Mouse (Mus musculus) lung, embryonic 16.5 days (tissue): Measurements from ENCODE around the gene Nlgn1. TPM values are rescaled to one million over a fixed set of nuclear protein-coding genes. Genes with fewer than 3 reads are reported as not detected.

Experiments
- ATAC-seq: fragments of 200-750 bp; cut with Nextera tagmentation; 2 replicates; pipeline ENCODE4 v1.8.0; 2017; ENCODE audit warnings: low read depth, mild to moderate bottlenecking, moderate library complexity
- H3K27ac ChIP-seq: fragments of 300-500 bp; sonication (generic); 2 replicates; pipeline ENCODE4 v1.5.1; 2014; ENCODE audit warnings: mild to moderate bottlenecking, control low read depth, low read length
- H3K27me3 ChIP-seq: fragments of 300-500 bp; sonication (generic); 2 replicates; pipeline ENCODE4 v1.6.1; 2014; ENCODE audit warnings: low read depth, low read length, mixed read lengths; ENCODE audit not compliant: control insufficient read depth, insufficient read depth
- H3K36me3 ChIP-seq: fragments of 300-500 bp; sonication (generic); 2 replicates; pipeline ENCODE4 v1.6.1; 2014; ENCODE audit warnings: low read length; ENCODE audit not compliant: control insufficient read depth, insufficient read depth
- H3K4me1 ChIP-seq: fragments of 300-500 bp; sonication (generic); replicated peaks from 2 replicates; pipeline ENCODE4 v1.6.1; 2014; ENCODE audit warnings: low read length, mixed read lengths; ENCODE audit not compliant: control insufficient read depth, insufficient read depth
- H3K4me2 ChIP-seq: fragments of 300-500 bp; sonication (generic); 2 replicates; pipeline ENCODE4 v1.6.1; 2014; ENCODE audit warnings: low read depth, low read length, control low read depth
- H3K4me3 ChIP-seq: fragments of 300-500 bp; sonication (generic); 2 replicates; pipeline ENCODE4 v1.5.1; 2014; ENCODE audit warnings: mild to moderate bottlenecking, low read length, control low read depth
- H3K9ac ChIP-seq: fragments of 300-500 bp; sonication (generic); 2 replicates; pipeline ENCODE4 v1.6.1; 2014; ENCODE audit warnings: low read length, control low read depth
- H3K9me3 ChIP-seq: fragments of 300-500 bp; sonication (generic); 2 replicates; pipeline ENCODE4 v1.6.1; 2016; ENCODE audit warnings: low read length; ENCODE audit not compliant: control insufficient read depth
- WGBS: fragments of 180-500 bp; shearing (Covaris S2); extraction: QIAGEN DNeasy Blood & Tissue Kit; methylation state at CpG from one replicate; pipeline ENCODE4 v1.1.7; 2014; 5-methylcytosine and 5-hydroxymethylcytosine counted together
- polyA plus RNA-seq: library from polyadenylated mRNA; unstranded; fragments of >200 nt; fragmentation: Nextera tagmentation; extraction: Ambion mirVana; gene quantifications from 2 replicates; pipeline ENCODE4 v1.2.1, GENCODE M21; 2015

Nlgn1 gene
- polyA plus RNA-seq, 1 experiment from 2014 or later = 1.0 TPM

- H3K4me1 ChIP-seq = no peaks in the 10 kb centered on the region
- no peak overlapping the region for H3K4me3 ChIP-seq
- no peaks in the 10 kb centered on the region for H3K36me3 ChIP-seq
- ATAC-seq = no peak
- no peaks in the 10 kb centered on the region for H3K27me3 ChIP-seq
- H3K9ac ChIP-seq = no peak overlapping the region
- no peak overlapping the region for H3K4me2 ChIP-seq
- H3K9me3 ChIP-seq = no peaks in the 10 kb centered on the region
- 69% methylated on average over 2 of the region's 2 CpGs for WGBS
- H3K27ac ChIP-seq = no peak overlapping the region
These were observed 668.8 kb downstream of the Nlgn1 start for GRCm38 (mm10) chr3:25663464-25663863.

- H3K4me1 ChIP-seq = no peaks in the 10 kb centered on the region
- ATAC-seq = no peak
These were observed 672.0 kb downstream of the Nlgn1 start for GRCm38 (mm10) chr3:25660285-25660684.

DNA sequence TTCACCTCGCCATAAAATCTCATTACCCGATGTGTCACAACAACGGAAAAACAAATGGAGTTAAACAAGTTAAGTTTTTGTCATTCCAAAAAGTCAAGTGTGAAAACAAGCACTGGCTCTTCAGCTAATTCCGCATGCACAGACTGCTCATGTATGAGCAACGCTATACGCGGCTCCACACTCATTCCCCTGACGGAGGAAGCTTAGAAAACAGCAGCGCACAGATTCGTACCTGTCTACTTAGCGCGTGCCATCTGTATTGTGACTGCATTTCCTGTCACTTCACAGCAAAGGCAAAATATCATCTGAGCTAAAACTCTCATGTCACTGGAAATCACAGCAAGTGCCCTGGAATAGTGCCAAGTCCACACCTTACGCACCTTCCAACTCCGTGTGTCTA is 674.3 kb downstream of the Nlgn1 start:
- H3K4me2 ChIP-seq = no peak overlapping the region
- no peaks in the 10 kb centered on the region for H3K36me3 ChIP-seq
- no peak overlapping the region for H3K27ac ChIP-seq
- WGBS = 88% methylated on average over 14 of the region's 14 CpGs
- no peak overlapping the region for H3K9ac ChIP-seq
- no peaks in the 10 kb centered on the region for H3K9me3 ChIP-seq
- H3K4me3 ChIP-seq = no peak overlapping the region
- ATAC-seq = no peak
- no peaks in the 10 kb centered on the region for H3K4me1 ChIP-seq
- no peaks in the 10 kb centered on the region for H3K27me3 ChIP-seq

More at GRCm38 (mm10) chr3:25660285-25660684, 672.0 kb downstream of the Nlgn1 start:
- Histone ChIP-seq H3K9me3 (no peaks in the 10 kb centered on the region), H3K27me3 (no peaks in the 10 kb centered on the region), H3K4me3 (no peak overlapping the region), H3K4me2 (no peak overlapping the region), H3K27ac (no peak overlapping the region), H3K9ac (no peak overlapping the region), H3K36me3 (no peaks in the 10 kb centered on the region)
- WGBS = 87% methylated on average over 3 of the region's 3 CpGs

GRCm38 (mm10) chr3:25657074-25657473 is 675.2 kb downstream of the Nlgn1 start:
- H3K27ac ChIP-seq = no peak overlapping the region
- H3K36me3 ChIP-seq = no peaks in the 10 kb centered on the region
- H3K27me3 ChIP-seq = no peaks in the 10 kb centered on the region
- ATAC-seq = no peak
- 93% methylated on average over 11 of the region's 11 CpGs for WGBS
- H3K4me2 ChIP-seq = no peak overlapping the region
- no peaks in the 10 kb centered on the region for H3K9me3 ChIP-seq
- H3K9ac ChIP-seq = no peak overlapping the region
- no peaks in the 10 kb centered on the region for H3K4me1 ChIP-seq
- no peak overlapping the region for H3K4me3 ChIP-seq

DNA sequence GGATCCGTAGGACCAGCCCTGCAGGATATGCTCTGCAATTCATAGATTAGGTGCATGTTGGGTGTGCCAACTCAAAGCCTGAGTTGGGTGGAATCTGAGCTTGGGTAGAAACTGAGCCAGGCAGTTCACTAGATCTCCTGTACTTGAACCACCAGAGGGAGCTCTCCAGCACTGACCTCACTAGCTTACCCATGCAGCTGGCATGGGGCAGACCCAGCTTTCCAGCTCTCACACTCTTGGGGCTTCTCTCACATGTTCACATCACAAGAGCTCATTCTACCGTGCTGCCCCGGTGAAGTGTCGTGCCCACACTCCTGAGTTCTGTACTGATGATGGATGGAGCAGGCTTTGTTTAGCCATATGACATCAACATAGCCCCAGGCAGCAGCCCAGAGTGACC is 679.2 kb downstream of the Nlgn1 start:
- no peak overlapping the region for H3K27ac ChIP-seq
- no peak overlapping the region for H3K4me2 ChIP-seq
- H3K36me3 ChIP-seq = no peaks in the 10 kb centered on the region
- H3K9me3 ChIP-seq = no peaks in the 10 kb centered on the region
- ATAC-seq = no peak
- H3K27me3 ChIP-seq = no peaks in the 10 kb centered on the region
- no peak overlapping the region for H3K4me3 ChIP-seq
- 64% methylated on average over 4 of the region's 4 CpGs for WGBS
- no peaks in the 10 kb centered on the region for H3K4me1 ChIP-seq
- H3K9ac ChIP-seq = no peak overlapping the region

DNA sequence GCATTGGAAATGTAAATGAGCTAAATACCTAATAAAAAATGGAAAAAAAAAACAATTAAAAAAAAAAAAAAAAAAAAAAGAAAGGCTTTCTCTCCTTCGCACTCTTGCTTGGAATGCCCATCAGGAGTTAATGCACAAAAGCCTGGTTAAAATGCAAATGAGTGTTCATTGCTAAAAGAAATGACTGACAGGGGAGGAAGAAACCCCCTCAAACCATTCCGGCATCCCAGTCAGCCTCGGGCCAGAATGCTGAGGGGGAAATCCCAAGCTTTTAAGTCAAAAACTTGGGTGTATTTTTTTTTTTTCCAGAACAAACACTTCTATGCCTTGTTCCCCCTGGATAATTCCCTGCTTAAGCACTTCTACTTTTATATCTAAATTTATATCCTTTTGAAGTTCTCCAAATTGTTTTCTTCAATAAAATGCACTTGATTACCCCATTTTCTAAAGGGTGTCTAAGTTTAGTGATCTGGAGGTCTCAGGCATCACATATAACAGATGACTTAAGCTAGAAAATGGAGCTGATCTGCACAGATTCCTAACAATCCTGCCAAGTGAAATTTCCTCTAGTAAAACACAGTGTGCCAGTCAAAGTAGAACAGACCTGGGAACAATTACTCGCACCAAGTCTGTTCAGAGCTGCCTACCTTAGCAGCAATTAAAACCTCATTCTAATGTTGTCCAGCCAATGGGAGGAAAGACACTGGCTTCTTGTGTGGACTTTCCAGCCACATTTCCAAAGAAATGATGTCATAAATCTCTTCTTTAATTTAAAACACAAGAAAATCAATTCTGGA is 686.2 kb downstream of the Nlgn1 start:
- Histone ChIP-seq H3K27me3 (no peaks in the 10 kb centered on the region), H3K4me2 (no peak overlapping the region), H3K9ac (no peak overlapping the region), H3K27ac (no peak overlapping the region), H3K36me3 (no peaks in the 10 kb centered on the region), H3K9me3 (no peaks in the 10 kb centered on the region), H3K4me3 (no peak overlapping the region), H3K4me1 (no peaks in the 10 kb centered on the region)
- ATAC-seq = no peak
- 74% methylated on average over 4 of the region's 4 CpGs for WGBS

- H3K4me3 ChIP-seq = no peak overlapping the region
- no peaks in the 10 kb centered on the region for H3K4me1 ChIP-seq
- H3K27ac ChIP-seq = no peak overlapping the region
- H3K27me3 ChIP-seq = no peaks in the 10 kb centered on the region
- no peaks in the 10 kb centered on the region for H3K36me3 ChIP-seq
- ATAC-seq = no peak
- H3K9me3 ChIP-seq = no peaks in the 10 kb centered on the region
- no peak overlapping the region for H3K4me2 ChIP-seq
- WGBS = 93% methylated on average over 2 of the region's 2 CpGs
- H3K9ac ChIP-seq = no peak overlapping the region
These were observed 703.1 kb downstream of the Nlgn1 start for GRCm38 (mm10) chr3:25629198-25629597.

- Histone ChIP-seq H3K27ac (no peak overlapping the region), H3K9ac (no peak overlapping the region), H3K27me3 (no peaks in the 10 kb centered on the region), H3K4me2 (no peak overlapping the region), H3K4me1 (no peaks in the 10 kb centered on the region), H3K9me3 (no peaks in the 10 kb centered on the region), H3K4me3 (no peak overlapping the region), H3K36me3 (no peaks in the 10 kb centered on the region)
- 34% methylated on average over 1 of the region's 1 CpGs for WGBS
- ATAC-seq = no peak
These were observed 725.7 kb downstream of the Nlgn1 start for GRCm38 (mm10) chr3:25606597-25606996.

DNA sequence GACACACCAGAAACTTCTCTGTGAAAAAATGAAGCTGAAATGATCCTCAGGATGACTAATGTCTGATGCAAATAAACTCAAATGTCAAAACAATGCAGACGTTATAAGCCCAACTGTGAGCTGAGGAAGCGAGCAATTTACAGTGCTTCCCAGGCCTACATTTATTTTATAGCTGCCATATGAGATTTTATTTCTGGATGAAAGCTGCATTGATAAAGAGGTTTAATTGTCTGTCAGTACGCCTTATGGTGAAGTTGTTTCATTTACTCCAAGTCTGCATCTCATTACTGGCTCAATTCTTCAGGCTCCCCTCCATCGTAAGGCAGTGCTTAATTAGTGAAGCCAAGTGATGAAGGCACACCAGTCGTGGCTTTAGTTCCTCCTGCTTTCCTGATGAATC is 734.7 kb downstream of the Nlgn1 start:
- no peak for ATAC-seq
- Histone ChIP-seq H3K4me2 (no peak overlapping the region), H3K4me1 (no peaks in the 10 kb centered on the region), H3K27ac (no peak overlapping the region), H3K27me3 (no peaks in the 10 kb centered on the region), H3K9me3 (no peaks in the 10 kb centered on the region), H3K36me3 (no peaks in the 10 kb centered on the region), H3K4me3 (no peak overlapping the region), H3K9ac (no peak overlapping the region)
- 57% methylated on average over 5 of the region's 5 CpGs for WGBS
